Mouse (Mus musculus) C2C12 (cell line): ENCODE data around the gene Tchp. TPM values are rescaled to one million over a fixed set of nuclear protein-coding genes. Genes with fewer than 3 reads are reported as not detected.

Experiments
- H3K27me3 ChIP-seq: one replicate; pipeline ENCODE4 v1.6.1; 2011; ENCODE audit not compliant: control insufficient read depth, insufficient read depth, insufficient read length
- H3K36me3 ChIP-seq: one replicate; pipeline ENCODE4 v1.6.1; 2011; ENCODE audit not compliant: control insufficient read depth, insufficient read depth
- H3K4me3 ChIP-seq: one replicate; pipeline ENCODE4 v1.5.1; 2011; ENCODE audit warnings: mild to moderate bottlenecking, control low read depth; ENCODE audit not compliant: poor library complexity, insufficient read depth, severe bottlenecking
- H3K79me2 ChIP-seq: one replicate; pipeline ENCODE4 v1.6.1; 2011; ENCODE audit not compliant: control insufficient read depth, insufficient read depth
- H3K79me3 ChIP-seq: one replicate; pipeline ENCODE4 v1.6.1; 2011; ENCODE audit warnings: low read depth, control low read depth
- H3ac ChIP-seq: one replicate; pipeline ENCODE3; 2011; ENCODE audit warnings: low read depth; ENCODE audit not compliant: control insufficient read depth, insufficient read length
- CEBPB ChIP-seq: IDR thresholded peaks from one replicate; pipeline ENCODE4 v1.6.1; 2011; ENCODE audit warnings: low read depth, mild to moderate bottlenecking, control low read depth, moderate library complexity
- CTCF ChIP-seq: IDR thresholded peaks from one replicate; pipeline ENCODE4 v1.5.1; 2011; ENCODE audit not compliant: control insufficient read depth, insufficient read depth, insufficient read length
- FOSL1 ChIP-seq: IDR thresholded peaks from one replicate; pipeline ENCODE4 v1.8.0; 2011; ENCODE audit warnings: mild to moderate bottlenecking, low read length; ENCODE audit not compliant: poor library complexity, insufficient read depth, severe bottlenecking
- MAX ChIP-seq: IDR thresholded peaks from one replicate; pipeline ENCODE4 v1.6.1; 2011; ENCODE audit warnings: mild to moderate bottlenecking, control low read depth
- MYOD1 ChIP-seq: IDR thresholded peaks from one replicate; pipeline ENCODE4 v1.6.1; 2011; ENCODE audit warnings: low read depth; ENCODE audit not compliant: control insufficient read depth, insufficient read length
- MYOG ChIP-seq: IDR thresholded peaks from one replicate; pipeline ENCODE4 v1.6.1; 2011; ENCODE audit not compliant: control insufficient read depth, insufficient read length; ENCODE audit errors: extremely low read depth
- USF1 ChIP-seq: IDR thresholded peaks from one replicate; pipeline ENCODE4 v1.6.1; 2011; ENCODE audit warnings: low read depth, mild to moderate bottlenecking, control low read depth, moderate library complexity
- polyA plus RNA-seq: library from polyadenylated mRNA; unstranded; fragments of >200 nt; fragmentation: generic; extraction: Trizol; gene quantifications from one replicate; pipeline ENCODE4 v1.2.1, GENCODE M21; 2012; ENCODE audit warnings: missing spikeins

Gene Tchp
- polyA plus RNA-seq, 1 experiment: 5.8 TPM

DNA sequence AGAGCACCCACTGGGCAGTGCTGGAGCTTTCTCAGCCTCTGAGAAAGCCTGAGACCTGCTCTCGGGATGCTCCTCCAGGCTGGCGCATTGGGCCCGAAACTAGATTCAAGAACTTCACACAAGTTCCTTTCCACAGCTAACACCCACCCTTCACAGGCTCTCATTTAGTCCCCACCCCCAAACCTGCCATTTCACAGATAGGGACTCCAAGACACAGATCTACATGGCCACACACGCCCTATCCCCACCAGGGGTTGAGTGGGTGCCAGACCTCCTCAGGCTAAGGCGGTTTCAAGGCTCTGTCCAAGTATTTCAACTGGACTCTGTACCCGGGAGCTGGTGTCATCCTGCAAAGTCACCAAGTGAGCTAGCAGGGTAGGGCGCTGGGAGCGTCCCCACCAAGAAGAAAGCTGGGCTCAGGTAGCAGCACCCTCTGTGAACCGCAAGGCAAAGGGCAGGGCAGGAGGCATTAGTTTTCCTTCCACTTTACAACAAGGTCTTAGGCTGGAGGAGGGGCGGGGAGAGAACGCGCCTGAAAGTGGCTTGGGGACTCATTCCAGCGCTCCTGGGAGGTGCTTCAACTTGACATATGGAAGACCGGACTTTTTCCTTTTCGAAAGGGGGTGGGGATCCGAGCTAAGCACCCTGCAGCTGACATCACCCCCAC is 17.7 kb upstream of the Tchp start:
- H3K36me3 ChIP-seq: no peaks in the 10 kb centered on the region
- TF ChIP-seq CTCF: no peak
- TF ChIP-seq CEBPB: no peak
- TF ChIP-seq MAX: no peak
- TF ChIP-seq FOSL1: no peak
- H3K79me3 ChIP-seq: peaks cover 13% of the 10 kb centered on the region
- H3K27me3 ChIP-seq: peaks cover 10% of the 10 kb centered on the region
- H3ac ChIP-seq: peak overlapping the region; percentile 24
- H3K4me3 ChIP-seq: peak overlapping the region; percentile 56
- H3K79me2 ChIP-seq: peaks cover 54% of the 10 kb centered on the region

DNA sequence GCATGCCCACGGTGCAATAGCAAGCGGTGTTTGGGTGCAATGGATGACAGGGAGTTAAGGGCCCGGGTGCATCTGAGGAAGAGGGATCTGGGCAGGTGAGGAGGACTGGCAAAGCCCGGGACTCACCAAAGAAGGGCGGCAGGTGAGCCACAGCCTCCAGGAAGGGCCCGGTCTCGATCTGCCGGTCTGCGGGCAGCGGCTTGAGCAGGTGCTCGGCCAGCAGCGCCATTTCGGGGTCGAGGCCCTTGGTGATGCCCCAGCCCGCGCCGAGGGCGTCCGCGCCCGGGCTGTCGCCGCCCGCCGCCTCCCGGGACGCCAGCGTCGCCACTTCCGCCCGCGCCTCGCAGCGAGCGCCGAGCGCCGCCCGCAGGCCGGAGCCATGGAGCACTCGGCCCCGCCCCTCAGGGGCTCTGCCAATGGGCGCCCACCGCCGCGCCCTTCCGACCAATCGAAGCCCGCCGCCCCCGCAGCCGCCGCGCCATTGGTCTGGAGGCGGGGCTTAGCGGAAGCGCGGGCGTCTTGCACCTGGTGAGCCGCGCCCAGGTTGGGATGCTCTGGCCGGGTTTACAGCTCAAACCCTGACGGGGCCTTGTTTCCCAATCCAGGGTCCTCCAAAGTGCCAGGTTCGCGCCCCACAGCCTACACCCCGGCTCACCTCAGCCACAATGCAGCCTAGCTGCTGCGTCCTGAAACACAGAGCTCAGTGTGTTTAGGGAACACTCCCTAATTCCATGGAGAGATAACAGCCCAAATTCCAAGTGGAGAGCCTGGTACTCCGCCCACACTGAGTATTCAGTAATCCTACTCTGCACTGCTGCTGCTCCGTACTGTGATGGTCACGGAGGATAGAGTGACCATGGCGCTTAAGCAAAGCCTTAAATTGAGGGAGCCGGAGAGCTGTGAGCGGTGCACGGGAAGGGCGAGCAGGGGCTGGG is 16.7 kb upstream of the Tchp start, which contains the start of gene Gltp:
TSS of gene Gltp (minus strand) at position 352 of the 935 bp plus-strand sequence.
- peak within 1 kb of the TSS; percentile 56 for H3K4me3 ChIP-seq
- peak within 1 kb of the TSS; percentile 71 for H3ac ChIP-seq
- TF ChIP-seq CTCF (peak; percentile 83), MYOG (no peak)
- H3K27me3 ChIP-seq: peaks cover 10% of the 10 kb centered on the region
- peaks cover 13% of the 10 kb centered on the region for H3K79me3 ChIP-seq
- no peaks in the 10 kb centered on the region for H3K36me3 ChIP-seq
- H3K79me2 ChIP-seq: peaks cover 45% of the 10 kb centered on the region

DNA sequence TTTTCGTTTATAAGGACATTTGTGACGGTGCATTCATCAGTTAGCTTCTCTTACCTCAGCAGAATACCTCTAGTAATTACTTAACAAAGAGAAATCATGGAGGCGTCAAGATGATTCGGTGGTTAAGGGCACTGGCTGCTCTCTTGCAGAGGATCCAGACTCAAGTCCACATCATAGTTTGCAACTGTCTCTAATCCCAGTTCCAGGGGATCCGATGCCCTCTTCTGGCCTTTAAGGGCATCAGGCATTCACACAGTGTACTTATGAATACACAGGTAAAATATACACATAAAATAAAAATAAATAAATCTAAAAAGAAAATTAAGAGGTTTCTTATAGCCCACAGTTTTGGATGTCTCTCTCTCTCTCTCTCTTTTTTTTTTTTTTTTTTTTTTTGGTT is 11.8 kb upstream of the Tchp start:
- no peak overlapping the region for H3ac ChIP-seq
- no peaks in the 10 kb centered on the region for H3K79me3 ChIP-seq
- H3K27me3 ChIP-seq: peaks cover 10% of the 10 kb centered on the region
- no peaks in the 10 kb centered on the region for H3K36me3 ChIP-seq
- no peak overlapping the region for H3K4me3 ChIP-seq
- no peaks in the 10 kb centered on the region for H3K79me2 ChIP-seq
- TF ChIP-seq MYOD1: no peak
- TF ChIP-seq FOSL1: no peak
- TF ChIP-seq CTCF: no peak
- TF ChIP-seq CEBPB: no peak
- no peak for TF ChIP-seq MAX
- no peak for TF ChIP-seq MYOG
- TF ChIP-seq USF1: no peak

DNA sequence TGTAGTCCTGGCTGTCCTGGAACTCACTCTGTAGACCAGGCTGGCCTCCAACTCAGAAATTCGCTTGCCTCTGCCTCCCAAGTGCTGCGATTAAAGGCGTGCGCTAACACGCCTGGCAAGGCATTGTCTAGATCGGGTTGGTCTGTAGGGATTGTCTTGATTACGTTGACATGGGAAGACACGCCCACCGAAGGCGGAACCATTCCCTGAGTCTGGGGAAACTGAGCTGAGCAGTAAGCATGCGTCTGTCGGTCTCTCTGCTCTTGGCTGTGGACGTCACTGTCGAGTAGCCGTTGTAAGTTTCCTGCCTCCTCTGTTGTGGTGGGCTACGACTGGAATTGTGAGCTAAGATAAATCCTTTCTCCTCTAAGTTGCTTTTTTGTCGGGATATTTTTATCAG is 10.6 kb upstream of the Tchp start:
- no peak for TF ChIP-seq MYOG
- no peak for TF ChIP-seq CEBPB
- TF ChIP-seq MYOD1: no peak
- TF ChIP-seq FOSL1: no peak
- no peak for TF ChIP-seq CTCF
- TF ChIP-seq USF1: no peak
- TF ChIP-seq MAX: no peak
- no peak overlapping the region for H3K4me3 ChIP-seq
- H3K36me3 ChIP-seq: no peaks in the 10 kb centered on the region
- peaks cover 10% of the 10 kb centered on the region for H3K27me3 ChIP-seq
- no peak overlapping the region for H3ac ChIP-seq
- H3K79me2 ChIP-seq: no peaks in the 10 kb centered on the region
- no peaks in the 10 kb centered on the region for H3K79me3 ChIP-seq

DNA sequence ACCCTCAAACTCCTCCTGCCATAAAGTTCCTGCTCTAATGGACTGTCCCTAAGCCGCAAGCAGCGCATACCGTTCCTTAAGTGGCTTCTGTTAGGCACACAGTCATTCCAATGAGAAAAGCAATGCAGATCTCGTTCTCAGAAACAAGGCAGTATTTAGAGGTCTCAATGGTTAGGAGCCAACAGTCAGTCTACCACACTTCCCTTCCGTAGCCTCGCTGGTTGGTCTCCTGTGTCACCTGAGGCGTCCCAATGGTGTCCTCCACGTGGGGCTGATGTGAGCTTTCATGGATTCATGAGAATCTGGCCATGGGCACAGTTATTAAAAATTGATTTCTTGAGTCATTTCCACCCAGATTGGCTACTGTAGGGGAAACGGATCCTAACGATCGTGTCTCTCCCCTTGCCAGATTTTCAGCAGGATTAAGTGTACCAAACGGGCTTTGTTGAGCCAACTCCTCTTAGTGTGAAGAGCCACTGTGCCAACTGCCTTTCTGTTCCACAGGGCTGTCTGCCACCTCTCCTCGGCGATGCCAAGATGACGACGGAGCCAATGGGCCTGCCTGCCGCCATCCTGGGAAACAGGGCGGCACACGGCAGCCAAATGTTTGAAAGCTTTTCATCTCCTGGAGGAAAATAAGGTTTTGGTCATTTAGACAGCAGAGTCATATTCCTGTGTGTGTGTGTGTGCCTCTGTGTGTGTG is 9.4 kb upstream of the Tchp start:
- Histone ChIP-seq H3ac (no peak overlapping the region), H3K79me3 (no peaks in the 10 kb centered on the region), H3K79me2 (no peaks in the 10 kb centered on the region), H3K36me3 (no peaks in the 10 kb centered on the region), H3K27me3 (peaks cover 10% of the 10 kb centered on the region), H3K4me3 (no peak overlapping the region)
- TF ChIP-seq MAX: no peak
- no peak for TF ChIP-seq FOSL1
- TF ChIP-seq CTCF: no peak
- TF ChIP-seq MYOG: no peak
- TF ChIP-seq MYOD1: no peak
- TF ChIP-seq USF1: no peak
- TF ChIP-seq CEBPB: no peak

DNA sequence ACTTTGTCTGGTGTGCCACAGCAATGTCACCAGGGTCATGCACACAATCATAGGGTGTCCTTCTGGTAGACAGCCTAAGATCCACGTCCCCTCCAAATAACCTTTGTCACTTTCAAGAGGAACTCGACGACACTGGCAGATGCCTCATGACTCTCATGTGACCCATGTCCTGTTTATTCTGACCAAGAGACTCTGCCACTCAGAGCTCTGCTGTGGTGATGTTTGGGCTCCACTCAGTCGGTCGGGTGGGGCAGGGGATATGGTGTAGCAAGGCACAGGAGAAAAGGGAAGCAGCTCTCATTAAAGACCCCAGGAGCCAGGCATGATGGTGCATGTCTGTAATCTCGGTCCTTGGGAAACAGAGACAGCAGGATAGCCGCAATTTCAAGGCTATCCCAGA is 8.5 kb upstream of the Tchp start:
- H3K4me3 ChIP-seq: no peak overlapping the region
- peaks cover 5% of the 10 kb centered on the region for H3K27me3 ChIP-seq
- no peaks in the 10 kb centered on the region for H3K79me2 ChIP-seq
- no peaks in the 10 kb centered on the region for H3K36me3 ChIP-seq
- no peaks in the 10 kb centered on the region for H3K79me3 ChIP-seq
- TF ChIP-seq CTCF: no peak
- no peak for TF ChIP-seq MYOG
- no peak for TF ChIP-seq CEBPB
- no peak for TF ChIP-seq FOSL1
- TF ChIP-seq USF1: no peak
- TF ChIP-seq MYOD1: no peak
- TF ChIP-seq MAX: no peak
- no peak overlapping the region for H3ac ChIP-seq
